Mouse (Mus musculus) skeletal muscle tissue, adult 2 months (tissue): ENCODE results near the gene Fnbp4.
"Not testable (repeated sequence)": the region's sequence is repeated elsewhere in the genome, so short reads cannot be mapped to it uniquely, and the experiment has no call there.

Source experiments
- DNase-seq: peaks from one replicate; pipeline ENCODE4 v3.0.0-alpha.2; 2012; ENCODE audit warnings: low read depth, low spot score

The Fnbp4 gene

DNA sequence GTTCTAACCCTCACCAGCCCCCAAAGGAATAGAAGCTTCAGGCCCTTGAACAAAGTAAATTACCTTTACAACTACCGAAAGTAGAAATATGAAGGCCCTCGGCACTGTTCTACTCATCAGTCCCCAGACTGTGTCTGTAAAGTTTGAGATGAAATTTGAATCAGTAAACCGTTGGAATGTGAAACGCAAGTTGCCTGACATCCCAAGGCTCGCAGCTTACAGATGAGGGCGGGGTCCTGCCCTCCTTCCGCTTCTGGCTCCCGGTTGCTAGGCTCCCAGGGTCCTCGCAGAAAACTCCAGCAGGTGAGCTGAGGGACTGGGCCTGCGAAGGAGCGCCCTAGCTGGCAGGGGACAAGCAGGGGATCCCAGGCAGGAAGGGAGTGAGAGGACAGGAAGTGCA lies 37.3 kb downstream of the Fnbp4 start, which contains the start of gene Agbl2:
Agbl2 (plus strand) TSS at position 270 of the 400 bp plus-strand sequence.
- DNase-seq = no peak

DNA sequence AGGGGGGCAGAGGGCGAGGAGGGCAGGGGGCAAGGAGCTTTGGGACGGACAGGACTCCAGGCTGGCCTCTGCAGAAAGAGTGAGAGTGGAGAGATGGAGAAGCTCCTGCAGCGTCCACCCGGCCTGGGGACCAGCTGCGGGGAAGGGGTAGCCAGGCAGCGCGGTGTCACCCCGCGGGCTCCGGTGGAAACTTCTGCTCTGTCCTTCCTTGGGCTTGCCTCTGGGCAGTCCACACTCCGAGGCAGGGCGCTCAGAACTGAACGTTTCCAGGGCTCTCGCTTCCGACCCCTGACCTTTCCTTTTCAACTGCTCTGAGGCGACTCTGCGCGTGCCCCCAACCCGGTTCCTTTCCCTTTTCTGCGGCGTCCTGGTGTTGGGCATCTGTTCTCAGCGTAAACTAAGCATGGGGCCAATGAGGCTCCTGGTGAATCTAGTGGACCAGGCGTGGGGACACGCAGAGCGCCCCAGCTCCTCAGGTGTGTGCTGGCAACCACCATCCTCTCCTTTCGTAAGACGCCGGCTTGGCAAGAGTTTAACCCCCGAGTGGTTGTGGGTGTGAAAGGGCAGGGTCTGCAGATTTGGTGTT lies 37.8 kb downstream of the Fnbp4 start:
- DNase-seq = no peak

DNA sequence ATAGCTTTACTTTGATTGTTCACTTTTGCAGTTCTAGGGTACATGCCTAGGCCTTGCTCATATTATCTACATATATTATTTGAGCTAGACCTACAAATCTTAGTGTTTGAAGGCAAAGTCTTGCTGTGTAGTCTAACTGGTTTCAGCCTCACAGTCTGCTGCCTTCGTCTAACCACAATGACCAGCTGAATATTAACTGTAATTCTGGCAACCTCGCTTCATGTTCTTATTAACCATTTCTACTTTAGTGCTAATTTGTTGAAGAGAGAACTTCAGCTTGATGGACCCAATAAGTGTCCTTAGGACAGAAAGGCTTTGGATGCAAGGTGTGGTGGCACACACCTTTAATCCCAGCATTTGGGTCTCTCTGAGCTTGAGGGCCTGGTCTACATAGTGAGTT lies 43.0 kb downstream of the Fnbp4 start:
- no peak for DNase-seq

DNA sequence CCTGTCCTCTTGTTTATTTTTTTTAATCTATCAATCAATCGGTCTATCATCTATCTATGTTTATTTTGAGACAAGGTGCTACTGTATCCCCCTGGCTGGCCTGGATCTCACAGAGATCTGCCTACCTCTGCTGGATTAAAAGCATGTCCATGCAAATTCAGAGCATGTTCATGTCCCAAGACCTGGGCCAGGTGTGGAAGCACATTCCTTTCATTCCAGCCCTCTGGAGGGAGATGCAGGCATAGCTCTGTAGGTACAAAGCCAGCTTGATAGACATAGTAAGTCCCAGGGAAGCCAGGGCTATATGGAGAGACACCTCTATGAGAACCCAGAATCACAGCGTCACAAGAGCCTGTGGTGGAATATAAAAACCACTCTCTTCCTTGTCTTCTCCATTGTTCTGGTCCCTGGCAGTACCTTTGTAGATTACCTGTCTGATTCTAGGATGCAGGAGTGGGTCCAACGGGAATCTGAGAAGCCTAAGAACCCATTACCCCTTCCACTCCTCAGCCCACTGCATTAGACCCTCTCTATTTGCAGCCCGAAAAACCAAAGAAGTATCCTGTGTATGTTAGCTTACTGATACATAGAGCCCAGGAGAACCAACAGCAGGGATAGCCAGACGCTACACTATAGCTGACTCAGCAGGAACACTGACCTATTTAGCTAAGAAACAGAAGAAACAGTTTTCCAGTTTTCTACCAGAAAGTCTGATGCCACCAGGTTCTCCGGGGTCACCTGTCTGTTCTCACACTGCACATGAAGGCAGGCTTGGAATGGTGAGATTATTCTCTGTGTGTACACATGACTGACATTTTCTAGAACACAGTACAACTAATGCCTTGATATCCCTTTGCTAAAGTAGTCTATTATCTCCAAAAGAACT lies 63.3 kb downstream of the Fnbp4 start:
- DNase-seq = no peak

DNA sequence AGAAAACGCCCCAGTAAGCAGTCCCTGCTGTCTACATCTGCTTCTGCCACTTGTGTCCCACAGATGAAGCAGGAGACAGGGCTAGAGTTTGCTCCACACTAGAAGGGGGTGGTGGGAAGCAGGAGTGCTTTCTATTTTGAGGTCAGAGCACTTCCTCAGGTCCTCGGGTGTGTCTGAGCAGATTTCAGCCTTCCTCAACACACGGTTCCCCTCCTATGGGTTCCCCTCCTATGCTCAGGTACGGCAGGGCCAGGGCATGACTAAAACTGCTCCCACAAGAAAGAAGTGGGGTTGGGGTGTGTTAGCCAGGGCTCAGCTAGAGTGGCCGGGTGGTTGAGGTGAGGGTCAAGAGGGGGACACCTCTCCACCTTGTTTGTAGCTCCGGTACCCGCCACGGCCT lies 65.6 kb downstream of the Fnbp4 start:
- no peak for DNase-seq

DNA sequence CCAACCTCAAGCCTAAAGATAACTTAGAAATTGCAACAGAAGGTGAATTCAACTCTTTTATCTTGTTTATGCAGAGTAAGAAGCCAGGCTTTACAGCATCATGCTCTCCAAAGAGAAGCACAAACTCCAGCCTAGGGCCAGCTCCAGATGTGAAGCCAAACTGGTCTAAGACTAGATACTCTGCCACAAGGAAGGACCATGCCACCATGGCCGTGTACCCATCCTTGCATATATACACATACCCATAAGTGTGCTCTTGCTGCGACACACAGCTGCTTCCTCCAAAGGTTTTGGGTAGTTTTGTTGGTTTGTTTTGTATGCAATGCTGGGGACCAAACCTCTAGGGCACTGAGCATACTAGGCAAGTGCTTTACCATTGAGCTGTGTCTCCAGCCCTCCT lies 70.1 kb downstream of the Fnbp4 start:
- no peak for DNase-seq

DNA sequence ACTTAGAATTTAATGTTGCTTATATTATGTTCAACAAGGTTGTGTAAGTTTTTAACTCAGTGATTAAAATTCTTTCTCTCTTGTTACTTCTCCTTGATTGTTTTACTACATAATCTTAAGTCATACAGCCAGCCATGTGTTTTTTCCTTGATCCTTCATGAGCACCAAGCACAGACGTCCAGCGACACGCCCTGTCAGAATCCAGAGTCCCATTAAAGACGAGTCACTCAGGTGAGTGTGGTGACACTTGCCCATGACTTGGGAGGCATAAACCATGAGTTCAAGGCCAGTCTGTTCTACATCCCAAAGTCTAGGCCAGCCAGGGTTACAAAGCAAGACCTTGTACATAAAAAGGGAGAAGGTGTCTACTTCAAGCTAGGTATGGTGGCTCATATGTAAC lies 71.0 kb downstream of the Fnbp4 start:
- no peak for DNase-seq

DNA sequence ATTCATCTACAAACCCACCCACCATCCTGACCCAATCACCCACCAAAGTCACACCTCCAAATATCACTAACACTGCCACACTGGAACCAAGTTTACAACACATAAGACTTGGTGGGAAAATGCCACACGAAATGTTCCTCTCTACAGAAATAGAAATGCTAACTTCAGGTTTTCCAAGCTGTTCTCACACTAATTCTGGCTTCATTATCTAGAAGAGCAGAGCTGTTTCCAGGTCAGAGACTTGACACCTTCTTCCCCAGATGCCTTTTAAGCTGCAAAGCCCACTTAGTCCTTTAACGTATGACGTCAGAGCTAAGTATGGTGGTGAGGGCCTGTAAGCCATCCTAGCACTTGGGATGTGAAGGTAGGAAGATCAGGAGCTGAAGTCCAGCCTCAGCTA lies 73.5 kb downstream of the Fnbp4 start:
- no peak for DNase-seq

DNA sequence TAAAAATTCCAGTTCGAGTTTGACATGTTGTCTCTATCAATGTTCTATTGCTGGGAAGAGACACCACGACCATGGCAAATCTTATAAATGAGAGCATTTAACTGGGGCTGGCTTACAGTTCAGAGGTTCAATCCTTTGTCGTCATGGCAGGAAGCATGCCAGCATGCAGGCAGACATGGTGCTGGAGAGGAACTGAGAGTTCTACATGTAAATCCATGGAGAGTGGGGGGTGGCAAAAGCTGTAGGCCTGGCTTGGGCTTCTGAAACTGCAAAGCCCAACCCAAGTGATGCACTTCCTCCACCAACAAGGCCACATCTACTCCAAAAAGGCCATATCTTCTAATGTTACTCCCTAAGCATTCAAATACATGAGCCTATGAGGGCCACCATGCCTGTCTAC lies 75.7 kb downstream of the Fnbp4 start:
- DNase-seq = no peak

DNA sequence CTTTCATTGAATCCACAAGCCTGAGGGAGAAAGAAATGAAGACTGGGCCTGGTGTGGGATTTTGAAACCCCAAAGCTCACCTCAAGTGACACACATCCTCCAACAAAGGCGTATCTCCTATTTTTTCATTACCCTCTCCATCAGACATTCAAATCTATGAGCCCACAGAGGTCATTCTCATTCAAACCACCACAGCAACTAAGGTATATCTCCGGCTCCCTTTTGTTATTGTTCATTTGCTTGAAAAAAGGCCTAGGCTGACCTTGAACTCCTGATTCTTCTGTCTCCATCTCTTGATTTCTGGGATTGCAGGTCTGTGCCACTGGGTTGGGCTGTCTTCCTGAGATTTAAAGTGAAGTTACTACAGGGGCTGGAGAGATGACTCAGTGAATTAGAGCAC lies 77.8 kb downstream of the Fnbp4 start:
- no peak for DNase-seq

DNA sequence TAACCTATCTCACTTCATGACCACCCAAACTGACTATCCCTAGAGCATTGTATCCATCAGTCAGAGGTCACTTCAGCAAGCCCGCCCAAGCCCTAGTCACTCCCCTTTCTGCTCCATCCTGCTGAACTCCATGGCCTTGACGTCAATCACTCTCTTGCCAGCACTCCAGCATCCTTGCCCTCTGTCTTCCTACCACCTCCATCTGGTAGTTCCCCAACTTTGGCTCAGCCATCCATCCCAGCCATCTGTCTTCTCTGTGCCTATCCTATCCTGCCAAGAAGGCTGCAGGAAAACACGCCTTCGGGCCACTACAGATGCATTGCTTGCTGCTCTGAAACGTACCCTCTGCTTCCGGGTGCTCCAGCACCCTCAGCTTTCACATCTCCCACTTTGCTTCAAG lies 78.6 kb downstream of the Fnbp4 start:
- DNase-seq = no peak

DNA sequence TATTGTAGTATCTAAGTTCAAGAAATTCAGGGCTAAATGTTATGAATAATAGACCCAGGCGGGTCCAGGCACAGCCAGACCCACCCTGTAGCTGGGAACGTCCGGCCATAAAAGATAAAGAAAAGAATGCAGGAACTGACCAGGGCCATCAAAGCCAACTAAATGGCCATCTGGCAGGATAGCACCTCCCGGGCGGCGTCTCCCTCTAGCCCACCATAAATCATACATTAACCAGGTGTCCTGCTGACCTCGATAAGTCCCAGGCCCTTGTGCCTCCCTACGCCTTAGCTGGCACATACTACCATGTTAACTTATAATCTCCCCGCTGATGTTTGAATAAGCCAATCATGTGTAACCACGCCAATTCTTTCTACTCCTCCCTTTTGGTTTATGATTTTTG lies 79.4 kb downstream of the Fnbp4 start:
- DNase-seq = not testable (repeated sequence)

DNA sequence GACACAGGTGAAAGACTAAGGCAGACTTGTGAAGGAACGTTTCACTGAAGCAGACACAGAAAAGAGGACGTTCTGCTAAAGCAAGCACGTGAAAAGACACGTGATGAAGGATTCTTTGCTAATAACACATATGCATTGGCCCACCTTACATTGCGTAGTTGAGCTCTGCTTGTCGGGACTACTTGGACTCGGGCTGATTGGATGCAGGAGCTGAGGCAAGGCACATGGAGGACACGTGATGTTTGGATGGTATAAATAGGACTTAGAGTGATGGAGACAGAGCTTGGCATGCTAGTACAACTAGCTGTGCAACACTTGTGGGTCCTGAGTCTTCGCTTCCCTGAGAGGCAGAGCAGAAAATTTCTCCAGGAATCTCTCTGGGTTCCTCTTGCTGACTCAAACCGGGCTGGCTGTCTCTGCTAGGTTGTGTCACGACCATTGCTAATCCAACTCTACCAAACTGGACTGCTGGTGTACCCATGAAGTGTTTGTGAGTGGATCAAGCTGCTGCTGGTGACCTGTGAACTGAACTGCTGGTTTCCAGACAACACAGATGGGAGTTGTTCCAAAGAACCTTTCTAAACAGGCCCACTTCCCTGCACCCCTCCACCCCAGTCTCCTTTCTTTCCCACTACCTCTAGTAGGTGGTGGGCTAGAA lies 80.5 kb downstream of the Fnbp4 start:
- DNase-seq = no peak

DNA sequence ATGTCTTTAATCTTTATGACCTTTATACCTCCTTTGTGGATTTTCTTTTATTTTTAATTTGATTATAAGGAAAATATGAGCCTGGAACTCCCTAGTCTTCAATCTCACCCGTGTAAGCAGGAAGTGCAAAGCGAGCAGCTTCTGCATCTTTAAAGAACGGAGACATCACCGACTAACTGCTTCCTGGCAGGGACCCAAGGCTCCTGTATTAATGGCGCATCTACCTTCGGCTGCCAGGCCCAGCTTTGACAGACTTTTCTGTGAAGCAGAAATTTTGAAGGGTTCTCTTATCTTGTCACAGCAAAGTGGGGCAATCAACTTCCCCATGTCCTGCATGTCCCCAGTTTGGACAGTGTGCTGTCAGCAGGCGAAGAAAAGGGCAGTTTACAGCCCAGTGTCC lies 83.6 kb downstream of the Fnbp4 start:
- DNase-seq = no peak
